Mouse (Mus musculus) liver, postnatal 0 days (tissue): Measurements from ENCODE around the gene Nup160.

Source experiments
- CTCF ChIP-seq: sonication (generic); IDR thresholded peaks from 2 replicates; pipeline ENCODE4 v1.5.1; 2016; ENCODE audit warnings: antibody characterized with exemption, low read depth
- EP300 ChIP-seq: IDR thresholded peaks from 2 replicates; pipeline ENCODE4 v1.6.1; 2016; ENCODE audit warnings: antibody characterized with exemption, low read depth, mild to moderate bottlenecking

DNA sequence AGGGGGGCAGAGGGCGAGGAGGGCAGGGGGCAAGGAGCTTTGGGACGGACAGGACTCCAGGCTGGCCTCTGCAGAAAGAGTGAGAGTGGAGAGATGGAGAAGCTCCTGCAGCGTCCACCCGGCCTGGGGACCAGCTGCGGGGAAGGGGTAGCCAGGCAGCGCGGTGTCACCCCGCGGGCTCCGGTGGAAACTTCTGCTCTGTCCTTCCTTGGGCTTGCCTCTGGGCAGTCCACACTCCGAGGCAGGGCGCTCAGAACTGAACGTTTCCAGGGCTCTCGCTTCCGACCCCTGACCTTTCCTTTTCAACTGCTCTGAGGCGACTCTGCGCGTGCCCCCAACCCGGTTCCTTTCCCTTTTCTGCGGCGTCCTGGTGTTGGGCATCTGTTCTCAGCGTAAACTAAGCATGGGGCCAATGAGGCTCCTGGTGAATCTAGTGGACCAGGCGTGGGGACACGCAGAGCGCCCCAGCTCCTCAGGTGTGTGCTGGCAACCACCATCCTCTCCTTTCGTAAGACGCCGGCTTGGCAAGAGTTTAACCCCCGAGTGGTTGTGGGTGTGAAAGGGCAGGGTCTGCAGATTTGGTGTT, 106.0 kb downstream of the Nup160 start:
- TF ChIP-seq CTCF (no peak), EP300 (no peak)
